Mouse (Mus musculus) spleen, adult 2 months (tissue): ENCODE measurements at regions not wholly inside any gene's neighbourhood (a gene's known extent, or its start where the extent isn't known, plus 50 kb on each side); places are given as distances from the start of the nearest gene placed in this dataset.

Source experiments
- CTCF ChIP-seq: fragments of 200-500 bp; IDR thresholded peaks from 2 replicates; pipeline ENCODE4 v1.5.1; 2011; ENCODE audit warnings: mild to moderate bottlenecking, inconsistent platforms; ENCODE audit not compliant: insufficient read depth, insufficient read length, insufficient replicate concordance; ENCODE audit errors: extremely low read depth
- POLR2A ChIP-seq: fragments of 200-500 bp; IDR thresholded peaks from 2 replicates; pipeline ENCODE4 v1.6.1; 2011; ENCODE audit warnings: low read depth, low read length, inconsistent platforms

- TF ChIP-seq CTCF (no peak), POLR2A (no peak)
These were observed 135.1 kb upstream of the Noct start for GRCm38 (mm10) chr3:51089036-51089669.
